In genomic region chr5:34948861-34949760, GRCm38 (mm10) we compare ENCODE assay signal across 8 mouse cellular contexts. TPM values are rescaled to one million over a fixed set of nuclear protein-coding genes. Genes with fewer than 3 reads are reported as not detected.
DNase-seq lines count a peak whose midpoint lies in the region; ATAC-seq and TF ChIP-seq lines count a peak whose summit lies in the region.

Rgs12 (plus strand) TSS chr5:34949445.

- peak within 1 kb of the TSS; percentile 87 for H3K4me2 ChIP-seq in forebrain, embryonic 12.5 days
- peak within 1 kb of the TSS; percentile 76 for H3K4me2 ChIP-seq in heart, postnatal 0 days (ENCODE audit: low read depth, low read length)
- peak within 1 kb of the TSS; percentile 79 for H3K4me2 ChIP-seq in lung, embryonic 14.5 days

- no peaks in the 10 kb centered on the region for H3K9me3 ChIP-seq in E14TG2a.4 (ENCODE audit: low read length)
- H3K9me3 ChIP-seq in forebrain, embryonic 12.5 days: 0 out of 2 replicates have a peak, but pooled peaks cover 8% of the 10 kb centered on the region
- H3K9me3 ChIP-seq in heart, postnatal 0 days (replicated peaks; ENCODE audit: control insufficient read depth, low read length): no peaks in the 10 kb centered on the region
- H3K9me3 ChIP-seq in lung, embryonic 14.5 days (ENCODE audit: low read depth, low read length): no peaks in the 10 kb centered on the region; the same call in 1 of the 2 replicates

- peaks cover 15% of the 10 kb centered on the region for H3K4me1 ChIP-seq in E14TG2a.4 (replicated peaks; ENCODE audit: low read depth, low read length)
- H3K4me1 ChIP-seq in forebrain, embryonic 12.5 days: peaks cover 38% of the 10 kb centered on the region
- H3K4me1 ChIP-seq in heart, postnatal 0 days (ENCODE audit: control insufficient read depth, insufficient read depth): peaks cover 31% of the 10 kb centered on the region
- peaks cover 9% of the 10 kb centered on the region; the same call in 1 of the 2 replicates for H3K4me1 ChIP-seq in lung, embryonic 14.5 days (ENCODE audit: insufficient read depth)
- H3K4me1 ChIP-seq in thymus, adult 2 months (replicated peaks; ENCODE audit: control insufficient read depth, insufficient read depth, low read length): peaks cover 26% of the 10 kb centered on the region

- peak; percentile 79 for DNase-seq in c-Kit-positive CD71-negative TER-119-negative erythroid progenitor cells, embryonic 14.5 days (ENCODE audit: low read depth)
- peak; percentile 82 for DNase-seq in heart, postnatal 0 days (ENCODE audit: low spot score)
- peak; percentile 92 to 95 for DNase-seq in kidney, postnatal 4 days
- peak; percentile 87 for DNase-seq in lung, embryonic 14.5 days
- peak; percentile 86 for DNase-seq in thymus, adult 2 months

- WGBS in forebrain, embryonic 12.5 days: under 1% methylated on average over 71 of the region's 84 CpGs
- under 1% methylated on average over 71 of the region's 84 CpGs for WGBS in heart, postnatal 0 days
- WGBS in lung, embryonic 14.5 days: under 1% methylated on average over 66 of the region's 84 CpGs
- 1% methylated on average over 84 of the region's 84 CpGs for WGBS in thymus, adult 2 months

- H3K27ac ChIP-seq in forebrain, embryonic 12.5 days: peak within 1 kb of the TSS; percentile 96
- peak within 1 kb of the TSS; percentile 80 for H3K27ac ChIP-seq in heart, postnatal 0 days (ENCODE audit: low read depth)
- peak within 1 kb of the TSS; percentile 88 for H3K27ac ChIP-seq in lung, embryonic 14.5 days (ENCODE audit: low read depth)
- peak within 1 kb of the TSS; percentile 24; the same call in 1 of the 2 replicates for H3K27ac ChIP-seq in thymus, adult 2 months (ENCODE audit: control insufficient read depth, insufficient read depth, low read length)

- no peak for TF ChIP-seq EP300 in heart, postnatal 0 days (IDR thresholded peaks at IDR 0.05; ENCODE audit: low read depth)

- peaks cover 20% of the 10 kb centered on the region for H3K27me3 ChIP-seq in E14TG2a.4 (ENCODE audit: insufficient read depth, low read length)
- no peaks in the 10 kb centered on the region for H3K27me3 ChIP-seq in forebrain, embryonic 12.5 days
- H3K27me3 ChIP-seq in heart, postnatal 0 days (ENCODE audit: control insufficient read depth, insufficient read depth, low read length): no peaks in the 10 kb centered on the region
- H3K27me3 ChIP-seq in lung, embryonic 14.5 days (ENCODE audit: insufficient read depth, low read length): no peaks in the 10 kb centered on the region
- no peaks in the 10 kb centered on the region for H3K27me3 ChIP-seq in thymus, adult 2 months (ENCODE audit: control insufficient read depth, insufficient read depth, low read length)

- no peaks in the 10 kb centered on the region for H3K36me3 ChIP-seq in E14TG2a.4 (ENCODE audit: insufficient read depth, low read length)
- peaks cover 18% of the 10 kb centered on the region for H3K36me3 ChIP-seq in forebrain, embryonic 12.5 days (replicated peaks)
- no peaks in the 10 kb centered on the region for H3K36me3 ChIP-seq in heart, postnatal 0 days (replicated peaks; ENCODE audit: control insufficient read depth, insufficient read depth, low read length)
- H3K36me3 ChIP-seq in lung, embryonic 14.5 days (ENCODE audit: insufficient read depth): peaks cover 8% of the 10 kb centered on the region; the same call in 1 of the 2 replicates
- no peaks in the 10 kb centered on the region for H3K36me3 ChIP-seq in thymus, adult 2 months (ENCODE audit: control insufficient read depth, insufficient read depth, low read length)

- H3K9ac ChIP-seq in forebrain, embryonic 12.5 days: peak within 1 kb of the TSS; percentile 91
- peak within 1 kb of the TSS; percentile 85 for H3K9ac ChIP-seq in heart, postnatal 0 days (replicated peaks; ENCODE audit: low read depth, low read length)
- H3K9ac ChIP-seq in lung, embryonic 14.5 days: peak within 1 kb of the TSS; percentile 93

- peak; percentile 64; the same call in 1 of the 2 replicates for TF ChIP-seq POLR2A in thymus, adult 2 months (IDR thresholded peaks at IDR 0.05; ENCODE audit: control insufficient read depth, extremely low read depth, insufficient read depth, low read length, poor library complexity)

- ATAC-seq in forebrain, embryonic 12.5 days (ENCODE audit: low FRiP score): peak; percentile 94
- peak; percentile 96 for ATAC-seq in heart, postnatal 0 days (ENCODE audit: insufficient read depth, low read depth)
- peak; percentile 95 for ATAC-seq in lung, embryonic 14.5 days (ENCODE audit: insufficient read depth)
- ATAC-seq in neutrophil, adult 5-6 weeks (ENCODE audit: extremely low read depth, insufficient number of reproducible peaks, low FRiP score, poor library complexity, severe bottlenecking): peak; percentile 59

- H3K4me3 ChIP-seq in E14TG2a.4 (replicated peaks; ENCODE audit: low read length): peak within 1 kb of the TSS; percentile 94
- peak within 1 kb of the TSS; percentile 73 for H3K4me3 ChIP-seq in forebrain, embryonic 12.5 days (replicated peaks)
- H3K4me3 ChIP-seq in heart, postnatal 0 days (ENCODE audit: low read depth, low read length): peak within 1 kb of the TSS; percentile 80
- peak within 1 kb of the TSS; percentile 93 for H3K4me3 ChIP-seq in lung, embryonic 14.5 days (ENCODE audit: low read depth, low read length)
- peak within 1 kb of the TSS; percentile 94 for H3K4me3 ChIP-seq in thymus, adult 2 months (ENCODE audit: control insufficient read depth, insufficient read depth, low read length)

- TF ChIP-seq CTCF in E14TG2a.4 (conservative IDR thresholded peaks at IDR 0.05; ENCODE audit: low read length): no peak
- no peak for TF ChIP-seq CTCF in heart, postnatal 0 days (IDR thresholded peaks at IDR 0.05; ENCODE audit: low read depth)
- no peak for TF ChIP-seq CTCF in lung, embryonic 14.5 days (IDR thresholded peaks at IDR 0.05; ENCODE audit: low read depth)
- TF ChIP-seq CTCF in thymus, adult 2 months (IDR thresholded peaks at IDR 0.05; ENCODE audit: borderline replicate concordance, control insufficient read depth, extremely low read depth, insufficient read depth, low read length, poor library complexity): no peak

RNA-seq across cellular contexts. Expression of gene Rgs12, which starts in this region (rescaled TPM):
- 74.9 and 75.4 TPM in 2 replicates for polyA plus RNA-seq in forebrain, embryonic 12.5 days (2016; fragmentation: Nextera tagmentation; extraction: Ambion mirVana)
- total RNA-seq in heart, postnatal 0 days (2014; rRNA removed; ENCODE audit: low replicate concordance): 51.1 and 77.3 TPM in 2 replicates
- 27.7 and 29.2 TPM in 2 replicates for polyA plus RNA-seq in heart, postnatal 0 days (2015; fragmentation: Nextera tagmentation; extraction: Ambion mirVana)
- 26.6 and 31.4 TPM in 2 replicates for polyA plus RNA-seq in lung, embryonic 14.5 days (2014; fragmentation: Nextera tagmentation; extraction: Ambion mirVana)
- 1.5 and 2.1 TPM in 2 replicates for total RNA-seq in neutrophil, adult 5-6 weeks (2017)
- polyA plus RNA-seq in thymus, adult 2 months (2012; rRNA removed): 50.7 and 51.7 TPM in 2 replicates

Comparison
In these comparisons a context has a peak if more than half of its experiments do, and no peak if none do; other contexts are left out.
1. Peak in every context shown above with its lines: DNase-seq, ATAC-seq, H3K4me3 ChIP-seq and H3K27ac ChIP-seq.
2. RNA of gene Rgs12 (total RNA-seq): 51.1 to 77.3 TPM in heart, postnatal 0 days; 1.5 to 2.1 TPM in neutrophil, adult 5-6 weeks; every median in the first group is over 10 times any median in the second.
3. H3K27ac ChIP-seq: peak in every context shown above with its lines; median percentile 96 in forebrain, embryonic 12.5 days; 88 in lung, embryonic 14.5 days; 80 in heart, postnatal 0 days; 24 in thymus, adult 2 months.